Mouse (Mus musculus) embryo, embryonic 10 days (tissue): ENCODE measurements around the gene Ankrd22.

Experiments used
- DNase-seq: peaks from one replicate; pipeline ENCODE4 v3.0.0-alpha.2; 2015; ENCODE audit warnings: low spot score

The Ankrd22 gene

GRCm38 (mm10) chr19:34095381-34095780 is 70.5 kb downstream of the Ankrd22 start:
- no peak for DNase-seq

GRCm38 (mm10) chr19:34089011-34089680 is 76.7 kb downstream of the Ankrd22 start:
- no peak for DNase-seq

- no peak for DNase-seq
Observed at GRCm38 (mm10) chr19:34078130-34078529, 87.7 kb downstream of the Ankrd22 start.

- DNase-seq: no peak
Observed at GRCm38 (mm10) chr19:34074239-34074638, 91.6 kb downstream of the Ankrd22 start.
